Mouse (Mus musculus) layer of hippocampus, adult 6 months (tissue): Measurements from ENCODE around the gene Rassf9. TPM values are rescaled to one million over a fixed set of nuclear protein-coding genes. Genes with fewer than 3 reads are reported as not detected.

Experiments
- long read RNA-seq, 2 experiments: library from polyadenylated mRNA; unstranded; transcript quantifications; one replicate each; pipeline ENCODE4 v2.0.0; 2019 to 2020
- polyA plus RNA-seq: library from polyadenylated mRNA; unstranded; fragments of <200 nt; fragmentation: Nextera tagmentation; gene quantifications from 2 replicates; pipeline ENCODE4 v1.2.3, GENCODE M21; 2021

Gene Rassf9
- polyA plus RNA-seq: 0.55 and 1.2 TPM in 2 replicates
- long read RNA-seq, experiment 1: 0 reads
- long read RNA-seq, experiment 2, full-length matches to known transcripts: 2 of 2 reads
- long read RNA-seq, experiment 2, partial matches to known transcripts: 0 of 2 reads
- long read RNA-seq, experiment 2, other reads (novel, unspliced or antisense): 0 of 2 reads

DNA sequence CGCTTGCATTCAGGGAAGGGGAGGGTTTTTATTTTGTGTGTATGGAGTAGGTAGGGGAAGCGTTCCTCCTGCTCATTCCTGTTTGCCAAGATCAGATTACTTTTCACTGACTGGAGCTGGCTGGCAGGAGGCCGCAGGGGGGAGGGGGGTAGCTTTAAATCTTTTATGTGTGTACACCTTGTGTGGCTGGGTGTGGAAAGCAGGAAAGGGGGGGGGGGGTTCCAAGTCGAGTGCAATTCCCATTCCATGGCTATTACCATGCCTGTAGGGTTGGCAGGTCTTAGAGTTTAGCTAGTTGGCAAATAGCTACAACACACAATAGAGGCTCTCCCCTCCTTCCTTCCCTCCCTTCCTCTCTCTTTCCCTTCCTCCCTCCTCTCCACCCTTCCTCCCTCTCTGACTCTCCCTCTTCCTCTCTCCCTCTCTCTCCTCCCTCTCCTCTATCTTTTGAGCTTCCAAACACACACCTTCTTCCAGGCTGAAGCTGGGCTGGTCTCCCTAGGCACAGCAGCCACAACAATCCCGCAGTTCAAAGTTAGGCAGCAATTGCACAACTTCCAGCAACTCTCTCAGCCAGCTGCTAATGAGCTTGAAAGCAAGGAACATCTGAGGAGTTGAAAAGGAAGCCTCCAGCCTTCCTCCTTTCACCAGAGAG lies at the start of gene Rassf9:
Rassf9 (plus strand) TSS at position 416 of the 655 bp plus-strand sequence.

GRCm38 (mm10) chr10:102490386-102490785 lies 21.6 kb upstream of the Rassf9 start, which contains the start of gene Nts:
Nts (minus strand) TSS chr10:102490486.

Other genes starting within 250 kb of the Rassf9 start
- 10.8 and 11.1 TPM in 2 replicates for gene Nts, start 21.7 kb upstream of the Rassf9 start, polyA plus RNA-seq